Mouse (Mus musculus): ENCODE results near the gene Naa35. TPM values are rescaled to one million over a fixed set of nuclear protein-coding genes. Genes with fewer than 3 reads are reported as not detected.
"Not testable (repeated sequence)": the region's sequence is repeated elsewhere in the genome, so short reads cannot be mapped to it uniquely, and the experiment has no call there.

Gene Naa35
- total RNA-seq, 2 experiments from 2014 or later: 91.4 to 92.6 TPM

GRCm38 (mm10) chr13:59572549-59572948, 12.5 kb upstream of the Naa35 start:
- peak; percentile 45 to 69 for DNase-seq

- no peak for DNase-seq
Measured at GRCm38 (mm10) chr13:59580954-59581353, 4.1 kb upstream of the Naa35 start.

- DNase-seq: peak; percentile 29 to 57
Measured at GRCm38 (mm10) chr13:59584481-59584880, 578 bp upstream of the Naa35 start.

- peak in 1 of 2 experiments; percentile 60 for DNase-seq
Measured at GRCm38 (mm10) chr13:59585648-59586005, 568 bp downstream of the Naa35 start.

GRCm38 (mm10) chr13:59587201-59587600, 2.1 kb downstream of the Naa35 start:
- DNase-seq: no peak

- no peak for DNase-seq
Measured at GRCm38 (mm10) chr13:59589672-59590071, 4.6 kb downstream of the Naa35 start.

- no peak for DNase-seq
Measured at GRCm38 (mm10) chr13:59590691-59591090, 5.6 kb downstream of the Naa35 start.

- DNase-seq: not testable (repeated sequence)
Measured at GRCm38 (mm10) chr13:59592058-59592457, 7.0 kb downstream of the Naa35 start.

GRCm38 (mm10) chr13:59592630-59593029, 7.6 kb downstream of the Naa35 start:
- DNase-seq: no peak

- no peak for DNase-seq
Measured at GRCm38 (mm10) chr13:59603096-59603495, 18.0 kb downstream of the Naa35 start.

- no peak for DNase-seq
Measured at GRCm38 (mm10) chr13:59604511-59604910, 19.5 kb downstream of the Naa35 start.

- no peak for DNase-seq
Measured at GRCm38 (mm10) chr13:59605221-59605922, 20.3 kb downstream of the Naa35 start.

GRCm38 (mm10) chr13:59609885-59610284, 24.8 kb downstream of the Naa35 start:
- no peak for DNase-seq

- DNase-seq: peak; percentile 33 to 41
Measured at GRCm38 (mm10) chr13:59610437-59610836, 25.4 kb downstream of the Naa35 start.

- DNase-seq: no peak
Measured at GRCm38 (mm10) chr13:59613868-59614267, 28.8 kb downstream of the Naa35 start.

GRCm38 (mm10) chr13:59615152-59615551, 30.1 kb downstream of the Naa35 start:
- DNase-seq: no peak

GRCm38 (mm10) chr13:59615554-59615953, 30.5 kb downstream of the Naa35 start:
- no peak for DNase-seq

GRCm38 (mm10) chr13:59618463-59618862, 33.4 kb downstream of the Naa35 start:
- no peak for DNase-seq

GRCm38 (mm10) chr13:59621643-59622489, 36.8 kb downstream of the Naa35 start:
- no peak for DNase-seq

- DNase-seq: no peak
Measured at GRCm38 (mm10) chr13:59624389-59624788, 39.3 kb downstream of the Naa35 start.

- DNase-seq: peak; percentile 63 to 76
Measured at GRCm38 (mm10) chr13:59624903-59625302, 39.8 kb downstream of the Naa35 start.

- no peak for DNase-seq
Measured at GRCm38 (mm10) chr13:59626739-59627138, 41.7 kb downstream of the Naa35 start.

GRCm38 (mm10) chr13:59634637-59635036, 49.6 kb downstream of the Naa35 start:
- DNase-seq: no peak

Data from heart, adult 18-20 months (tissue).